Mouse (Mus musculus) CH12F3 (cell line): ENCODE data around the gene Lonp2.

Experiments
- in situ Hi-C: fragments of 300-500 bp; cut with MboI; formaldehyde crosslinking; loops from 2 replicates; pipeline ENCODE4 v1.14.3; 2020; ENCODE audit warnings: low sequenced_read_pairs

The Lonp2 gene

GRCm38 (mm10) chr8:86744313-86745220 is 120.7 kb downstream of the Lonp2 start:
- in situ Hi-C loops: no loop called here

GRCm38 (mm10) chr8:86745221-86745934 is 121.5 kb downstream of the Lonp2 start, which contains the start of the genes Gm10638 and Siah1a:
Gm10638 (plus strand) TSS chr8:86745699.
Siah1a (minus strand) TSS chr8:86745934.
- in situ Hi-C loops: no loop called here

- in situ Hi-C loops: no loop called here
Observed at GRCm38 (mm10) chr8:86745935-86746441, 122.1 kb downstream of the Lonp2 start.

GRCm38 (mm10) chr8:86746511-86746910 is 122.7 kb downstream of the Lonp2 start:
- in situ Hi-C loops: no loop called here

- in situ Hi-C loops: no loop called here
Observed at GRCm38 (mm10) chr8:86749842-86750241, 126.0 kb downstream of the Lonp2 start.

GRCm38 (mm10) chr8:86756948-86757733 is 133.3 kb downstream of the Lonp2 start:
- in situ Hi-C loops: no loop called here

GRCm38 (mm10) chr8:86758651-86759050 is 134.8 kb downstream of the Lonp2 start:
- in situ Hi-C loops: no loop called here

GRCm38 (mm10) chr8:86759090-86759491 is 135.2 kb downstream of the Lonp2 start:
- in situ Hi-C loops: no loop called here

GRCm38 (mm10) chr8:86760746-86761145 is 136.9 kb downstream of the Lonp2 start:
- in situ Hi-C loops: no loop called here

- in situ Hi-C loops: no loop called here
Observed at GRCm38 (mm10) chr8:86762806-86763205, 139.0 kb downstream of the Lonp2 start.

GRCm38 (mm10) chr8:86765155-86765554 is 141.3 kb downstream of the Lonp2 start:
- in situ Hi-C loops: no loop called here

GRCm38 (mm10) chr8:86765669-86766068 is 141.8 kb downstream of the Lonp2 start:
- in situ Hi-C loops: no loop called here

- in situ Hi-C loops: no loop called here
Observed at GRCm38 (mm10) chr8:86766548-86767211, 142.8 kb downstream of the Lonp2 start.

GRCm38 (mm10) chr8:86768499-86768898 is 144.7 kb downstream of the Lonp2 start:
- in situ Hi-C loops: no loop called here

- in situ Hi-C loops: no loop called here
Observed at GRCm38 (mm10) chr8:86769945-86770715, 146.3 kb downstream of the Lonp2 start.
